ENCODE assay signal across 22 mouse cellular contexts in genomic region chr8:88334384-88334783, GRCm38 (mm10). TPM values are rescaled to one million over a fixed set of nuclear protein-coding genes. Genes with fewer than 3 reads are reported as not detected.
A peak's percentile ranks its signal among the peaks of the same experiment; 100 is the strongest.
DNase-seq lines count a peak whose midpoint lies in the region; ATAC-seq and TF ChIP-seq lines count a peak whose summit lies in the region.
"Had no signal": no experiment of that assay in that cellular context is flagged by ENCODE, and none has a peak within 500 bp of the region (broad histone marks: within the 10 kb centered on the region; RNA-seq: fewer than 3 reads in every experiment).

No protein-coding gene starts in this region.

- H3K27ac ChIP-seq in heart, adult 2 months: peak overlapping the region; percentile 27; the same call in 1 of the 2 replicates
- peak overlapping the region; percentile 88 for H3K27ac ChIP-seq in liver, embryonic 12.5 days
- no peak overlapping the region for H3K27ac ChIP-seq in liver, postnatal 0 days (ENCODE audit: low read depth)
- no peak overlapping the region for H3K27ac ChIP-seq in stomach, embryonic 16.5 days (ENCODE audit: low read length)
- no peak overlapping the region for H3K27ac ChIP-seq in kidney, embryonic 14.5 days (ENCODE audit: low read depth, low read length)
- H3K27ac ChIP-seq: embryonic facial prominence, embryonic 15.5 days; hindbrain, embryonic 14.5 days; left cerebral cortex, adult 2 months; lung, embryonic 15.5 days; midbrain, embryonic 15.5 days had no signal

- H3K27me3 ChIP-seq in heart, adult 2 months (ENCODE audit: control insufficient read depth, insufficient read depth, low read length): no peaks in the 10 kb centered on the region
- no peaks in the 10 kb centered on the region for H3K27me3 ChIP-seq in liver, embryonic 12.5 days (replicated peaks)
- no peaks in the 10 kb centered on the region for H3K27me3 ChIP-seq in liver, postnatal 0 days (ENCODE audit: insufficient read depth, low read length)
- H3K27me3 ChIP-seq in stomach, embryonic 16.5 days (ENCODE audit: control insufficient read depth, insufficient read depth, low read length): no peaks in the 10 kb centered on the region
- H3K27me3 ChIP-seq in kidney, embryonic 14.5 days (ENCODE audit: control insufficient read depth, insufficient read depth, low read length): no peaks in the 10 kb centered on the region
- H3K27me3 ChIP-seq: embryonic facial prominence, embryonic 15.5 days; lung, embryonic 15.5 days; megakaryocyte, embryonic 14.5 days; midbrain, embryonic 15.5 days had no signal

- 53% methylated on average over 2 of the region's 2 CpGs for WGBS in heart, adult 2 months
- WGBS in liver, embryonic 12.5 days (ENCODE audit: insufficient replicate concordance): 82% methylated on average over 2 of the region's 2 CpGs
- 81% methylated on average over 2 of the region's 2 CpGs for WGBS in liver, postnatal 0 days (ENCODE audit: insufficient replicate concordance)
- 91% methylated on average over 2 of the region's 2 CpGs for WGBS in stomach, embryonic 16.5 days
- 92% methylated on average over 2 of the region's 2 CpGs for WGBS in kidney, embryonic 14.5 days

- H3K79me2 ChIP-seq in heart, adult 2 months (replicated peaks; ENCODE audit: control insufficient read depth, insufficient read depth, low read length): no peaks in the 10 kb centered on the region

- peak overlapping the region; percentile 53 for H3K4me2 ChIP-seq in liver, embryonic 12.5 days
- H3K4me2 ChIP-seq in liver, postnatal 0 days (ENCODE audit: low read depth, low read length): no peak overlapping the region
- no peak overlapping the region for H3K4me2 ChIP-seq in stomach, embryonic 16.5 days (ENCODE audit: low read depth, low read length)
- H3K4me2 ChIP-seq in kidney, embryonic 14.5 days (replicated peaks; ENCODE audit: low read depth, low read length): no peak overlapping the region
- H3K4me2 ChIP-seq: embryonic facial prominence, embryonic 15.5 days; hindbrain, embryonic 14.5 days; lung, embryonic 15.5 days; midbrain, embryonic 15.5 days had no signal

- TF ChIP-seq EP300 in heart, adult 2 months (IDR thresholded peaks at IDR 0.05; ENCODE audit: insufficient read depth, low read depth, low read length): no peak
- no peak for TF ChIP-seq EP300 in liver, postnatal 0 days (IDR thresholded peaks at IDR 0.05; ENCODE audit: low read depth)

- peaks cover 2% of the 10 kb centered on the region; the same call in 1 of the 2 replicates for H3K4me1 ChIP-seq in heart, adult 2 months (ENCODE audit: control insufficient read depth, insufficient read depth, low read length)
- peaks cover 43% of the 10 kb centered on the region for H3K4me1 ChIP-seq in liver, embryonic 12.5 days
- no peaks in the 10 kb centered on the region for H3K4me1 ChIP-seq in liver, postnatal 0 days (ENCODE audit: insufficient read depth)
- no peaks in the 10 kb centered on the region for H3K4me1 ChIP-seq in stomach, embryonic 16.5 days (ENCODE audit: control insufficient read depth, insufficient read depth, low read length)
- H3K4me1 ChIP-seq in kidney, embryonic 14.5 days (ENCODE audit: control insufficient read depth, insufficient read depth, low read length): no peaks in the 10 kb centered on the region
- H3K4me1 ChIP-seq: embryonic facial prominence, embryonic 15.5 days; lung, embryonic 15.5 days; midbrain, embryonic 15.5 days had no signal

- peaks cover 11% of the 10 kb centered on the region for H3K36me3 ChIP-seq in heart, adult 2 months (ENCODE audit: control insufficient read depth, insufficient read depth, low read length)
- H3K36me3 ChIP-seq in liver, embryonic 12.5 days: peaks cover 95% of the 10 kb centered on the region
- H3K36me3 ChIP-seq in liver, postnatal 0 days (replicated peaks; ENCODE audit: insufficient read depth, low read length): peaks cover 76% of the 10 kb centered on the region
- 0 out of 2 replicates have a peak, but pooled peaks cover 6% of the 10 kb centered on the region for H3K36me3 ChIP-seq in stomach, embryonic 16.5 days (ENCODE audit: control insufficient read depth, insufficient read depth, low read length)
- H3K36me3 ChIP-seq in kidney, embryonic 14.5 days (ENCODE audit: control insufficient read depth, insufficient read depth, low read length): peaks cover 92% of the 10 kb centered on the region

- no peak for TF ChIP-seq POLR2A in heart, adult 2 months (IDR thresholded peaks at IDR 0.05; ENCODE audit: insufficient read depth, low read depth, low read length)

- intact Hi-C loops in heart, adult 2 months (cut with DNase I): no loop called here
- intact Hi-C loops in heart, postnatal 25 days (cut with DNase I): no loop called here
- intact Hi-C loops in gastrocnemius, postnatal 14 days (cut with DNase I; ENCODE audit: low total_unique reads): no loop called here

- H3K4me3 ChIP-seq in heart, adult 2 months: no peak overlapping the region
- H3K4me3 ChIP-seq in liver, embryonic 12.5 days: no peak overlapping the region
- no peak overlapping the region for H3K4me3 ChIP-seq in liver, postnatal 0 days (ENCODE audit: low read depth, low read length)
- H3K4me3 ChIP-seq in stomach, embryonic 16.5 days (replicated peaks; ENCODE audit: low read length): no peak overlapping the region
- H3K4me3 ChIP-seq in kidney, embryonic 14.5 days (ENCODE audit: low read length): no peak overlapping the region
- H3K4me3 ChIP-seq: embryonic facial prominence, embryonic 15.5 days; left cerebral cortex, adult 2 months; lung, embryonic 15.5 days; megakaryocyte, embryonic 14.5 days; midbrain, embryonic 15.5 days; myocyte had no signal

- peak; percentile 64 for ATAC-seq in liver, embryonic 12.5 days
- ATAC-seq in liver, postnatal 0 days: no peak
- ATAC-seq in stomach, embryonic 16.5 days (ENCODE audit: insufficient read depth, low FRiP score): 0 out of 2 replicates have a peak, but pooled peaks have one; percentile 11
- ATAC-seq in kidney, embryonic 14.5 days (ENCODE audit: low FRiP score, low TSS enrichment): no peak
- ATAC-seq: midbrain, embryonic 15.5 days had no signal

- no peak for DNase-seq in heart, adult 2 months
- DNase-seq in heart, postnatal 25 days (ENCODE audit: low spot score): no peak
- DNase-seq in liver, postnatal 0 days: no peak
- peak; percentile 25 for DNase-seq in heart, postnatal 4 days
- no peak for DNase-seq in gastrocnemius, postnatal 14 days
- DNase-seq: adrenal gland, postnatal 25 days; cerebellum, adult 11-12 months; cerebellum, postnatal 25 days; kidney, adult 9 months; kidney, postnatal 36 days; layer of hippocampus, adult 9-11 months had no signal

- no peak overlapping the region for H3K9ac ChIP-seq in heart, adult 2 months (ENCODE audit: low read depth, low read length)
- no peak overlapping the region for H3K9ac ChIP-seq in liver, embryonic 12.5 days
- no peak overlapping the region for H3K9ac ChIP-seq in liver, postnatal 0 days (replicated peaks)
- no peak overlapping the region for H3K9ac ChIP-seq in stomach, embryonic 16.5 days (ENCODE audit: low read length)
- no peak overlapping the region for H3K9ac ChIP-seq in kidney, embryonic 14.5 days (ENCODE audit: low read depth, low read length)
- H3K9ac ChIP-seq: embryonic facial prominence, embryonic 15.5 days; hindbrain, embryonic 14.5 days; lung, embryonic 15.5 days; midbrain, embryonic 15.5 days had no signal

- TF ChIP-seq CTCF in heart, adult 2 months (IDR thresholded peaks at IDR 0.05): no peak
- TF ChIP-seq CTCF in liver, postnatal 0 days (IDR thresholded peaks at IDR 0.05; ENCODE audit: low read depth): no peak

- H3K9me3 ChIP-seq in liver, embryonic 12.5 days (replicated peaks): no peaks in the 10 kb centered on the region
- H3K9me3 ChIP-seq in liver, postnatal 0 days (ENCODE audit: low read length): no peaks in the 10 kb centered on the region
- H3K9me3 ChIP-seq in stomach, embryonic 16.5 days (replicated peaks; ENCODE audit: control insufficient read depth, low read length): no peaks in the 10 kb centered on the region
- no peaks in the 10 kb centered on the region for H3K9me3 ChIP-seq in kidney, embryonic 14.5 days (ENCODE audit: control insufficient read depth, low read length)
- H3K9me3 ChIP-seq: embryonic facial prominence, embryonic 15.5 days; G1E; lung, embryonic 15.5 days; midbrain, embryonic 15.5 days had no signal

RNA-seq across cellular contexts. Expression of gene Brd7, which starts 27.6 kb away (rescaled TPM):
- total RNA-seq in heart, adult 2 months (2021): 10 to 100 TPM; 78.9 to 79.0 TPM
- polyA plus RNA-seq in heart, adult 2 months (2012; rRNA removed): 30.9 and 44.6 TPM in 2 replicates
- total RNA-seq in heart, postnatal 25 days (2021): 10 to 100 TPM; 83.5 to 88.0 TPM
- polyA plus RNA-seq in liver, embryonic 12.5 days (2016; fragmentation: Nextera tagmentation; extraction: Ambion mirVana): 61.3 and 64.7 TPM in 2 replicates
- polyA plus RNA-seq in liver, postnatal 0 days (2015; fragmentation: Nextera tagmentation; extraction: Ambion mirVana): 25.3 and 29.1 TPM in 2 replicates
- total RNA-seq in heart, postnatal 4 days (2021): 10 to 100 TPM; 73.4 to 87.1 TPM
- polyA plus RNA-seq in stomach, embryonic 16.5 days (2015; fragmentation: Nextera tagmentation; extraction: Ambion mirVana): 33.1 and 35.0 TPM in 2 replicates
- total RNA-seq in gastrocnemius, postnatal 14 days (2021): 10 to 100 TPM; 60.9 to 71.4 TPM
- polyA plus RNA-seq in kidney, embryonic 14.5 days (2014; fragmentation: Nextera tagmentation; extraction: Ambion mirVana): 70.0 and 88.9 TPM in 2 replicates

Comparison
In these comparisons a context has a peak if more than half of its experiments do, and no peak if none do; other contexts are left out.
1. H3K27ac ChIP-seq: peak in heart, adult 2 months (single experiment) and liver, embryonic 12.5 days (single experiment); none in liver, postnatal 0 days (single experiment), stomach, embryonic 16.5 days (single experiment) and kidney, embryonic 14.5 days (single experiment).
2. ATAC-seq: peak in liver, embryonic 12.5 days (single experiment) and stomach, embryonic 16.5 days (single experiment); none in liver, postnatal 0 days (single experiment) and kidney, embryonic 14.5 days (single experiment).